Mouse (Mus musculus): ENCODE results near the gene Hmcn1.

DNA sequence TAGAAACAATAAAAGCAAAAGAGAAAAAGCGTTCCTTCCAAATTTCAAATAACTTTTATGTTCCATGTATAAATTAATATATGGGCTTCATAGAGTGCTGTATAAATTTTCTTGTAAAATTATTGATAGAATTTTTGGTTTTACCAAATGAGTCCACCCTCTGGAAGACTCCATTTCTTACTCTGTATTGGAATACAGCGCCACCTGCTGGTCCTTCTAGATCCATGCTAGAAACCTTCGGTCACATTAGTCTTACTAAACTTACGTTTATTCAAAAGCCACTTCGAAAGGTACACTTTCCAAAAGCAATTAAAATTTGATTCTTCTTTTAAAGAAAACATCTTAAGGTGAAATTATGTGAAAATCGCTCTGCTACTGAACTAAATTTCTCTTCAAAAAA lies 73.0 kb downstream of the Hmcn1 start:
- TF ChIP-seq POLR2A (IDR thresholded peaks at IDR 0.05; ENCODE audit: low read depth, low read length) (no peak), CTCF (IDR thresholded peaks at IDR 0.05; ENCODE audit: extremely low read depth, insufficient read length, insufficient replicate concordance, low read depth, low read length) (no peak)

All from small intestine, adult 2 months (tissue).